Mouse (Mus musculus) left cerebral cortex, adult 9 months (tissue): Measurements from ENCODE around the gene Necap2.

ENCODE experiments used
- DNase-seq, 2 experiments: peaks; one replicate each; pipeline ENCODE4 v3.0.0; 2022; ENCODE audit warnings: low spot score in 2 of 2

Necap2 gene

GRCm38 (mm10) chr4:141033606-141034549, 44.3 kb downstream of the Necap2 start:
- DNase-seq: no peak

- DNase-seq: peak in 1 of 2 experiments; percentile 86
Measured at GRCm38 (mm10) chr4:141031733-141032132, 46.4 kb downstream of the Necap2 start.

- DNase-seq: no peak
Measured at GRCm38 (mm10) chr4:141030541-141031206, 47.5 kb downstream of the Necap2 start.

GRCm38 (mm10) chr4:141024992-141025391, 53.2 kb downstream of the Necap2 start:
- DNase-seq: no peak

GRCm38 (mm10) chr4:141024052-141024451, 54.1 kb downstream of the Necap2 start:
- no peak for DNase-seq

- no peak for DNase-seq
Measured at GRCm38 (mm10) chr4:141021614-141021929, 56.6 kb downstream of the Necap2 start.

- DNase-seq: no peak
Measured at GRCm38 (mm10) chr4:141020811-141021613, 57.1 kb downstream of the Necap2 start.

GRCm38 (mm10) chr4:141020220-141020619, 57.9 kb downstream of the Necap2 start:
- no peak for DNase-seq

- DNase-seq: no peak
Measured at GRCm38 (mm10) chr4:141017657-141018436, 60.3 kb downstream of the Necap2 start.
